Mouse (Mus musculus) heart, adult 2 months (tissue): Measurements from ENCODE around the gene Ift80.

Experiments
- CTCF ChIP-seq: fragments of 200-600 bp; IDR thresholded peaks from 2 replicates; pipeline ENCODE4 v1.8.1; 2022; ENCODE audit warnings: antibody characterized with exemption, mild to moderate bottlenecking, moderate library complexity
- EP300 ChIP-seq: fragments of 200-500 bp; IDR thresholded peaks from 2 replicates; pipeline ENCODE4 v1.6.1; 2011; ENCODE audit warnings: low read depth, low read length, control low read depth; ENCODE audit not compliant: insufficient read depth

DNA sequence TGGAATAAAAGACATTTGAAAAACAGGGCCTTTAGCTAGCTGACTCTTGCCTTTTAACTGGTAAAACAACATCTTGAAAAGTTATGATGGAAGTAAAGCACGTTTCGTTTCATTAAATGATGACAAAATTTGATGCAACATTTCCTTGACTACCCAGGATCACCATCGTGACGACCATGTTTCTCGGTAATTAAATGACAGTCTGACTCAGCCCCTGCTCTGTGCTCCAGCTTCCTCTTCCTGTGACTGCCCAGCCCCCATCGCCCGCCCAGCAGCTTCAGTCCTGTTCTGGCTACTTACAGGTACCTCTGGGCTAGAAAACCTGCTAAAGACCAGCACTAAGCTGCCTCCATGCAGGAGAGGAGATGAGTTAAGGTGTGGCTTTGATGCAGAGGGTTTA lies 70.1 kb downstream of the Ift80 start:
- TF ChIP-seq CTCF (no peak), EP300 (no peak)
